Mouse (Mus musculus) hindbrain, embryonic 16.5 days (tissue): ENCODE results near the gene Sh2d7. TPM values are rescaled to one million over a fixed set of nuclear protein-coding genes. Genes with fewer than 3 reads are reported as not detected.

Source experiments
- ATAC-seq: fragments of 200-750 bp; cut with Nextera tagmentation; 2 replicates; pipeline ENCODE4 v1.8.0; 2017; ENCODE audit warnings: moderate TSS enrichment, moderate library complexity
- H3K27ac ChIP-seq: fragments of 300-500 bp; sonication (generic); 2 replicates; pipeline ENCODE4 v1.5.1; 2014; ENCODE audit warnings: low read depth, mild to moderate bottlenecking, control low read depth, low read length, moderate library complexity
- H3K27me3 ChIP-seq: fragments of 300-500 bp; sonication (generic); replicated peaks from 2 replicates; pipeline ENCODE4 v1.6.1; 2014; ENCODE audit warnings: low read length; ENCODE audit not compliant: control insufficient read depth, insufficient read depth
- H3K36me3 ChIP-seq: fragments of 300-500 bp; sonication (generic); 2 replicates; pipeline ENCODE4 v1.6.1; 2014; ENCODE audit warnings: mild to moderate bottlenecking, low read length, moderate library complexity, mixed read lengths; ENCODE audit not compliant: control insufficient read depth, insufficient read depth
- H3K4me1 ChIP-seq: fragments of 300-500 bp; sonication (generic); 2 replicates; pipeline ENCODE4 v1.6.1; 2014; ENCODE audit warnings: low read depth, low read length; ENCODE audit not compliant: control insufficient read depth, insufficient read depth
- H3K4me2 ChIP-seq: fragments of 300-500 bp; sonication (generic); 2 replicates; pipeline ENCODE4 v1.6.1; 2014; ENCODE audit warnings: mild to moderate bottlenecking, low read length, control low read depth, moderate library complexity
- H3K4me3 ChIP-seq: fragments of 300-500 bp; sonication (generic); 2 replicates; pipeline ENCODE4 v1.5.1; 2014; ENCODE audit warnings: mild to moderate bottlenecking, low read length, control low read depth, moderate library complexity
- H3K9ac ChIP-seq: fragments of 300-500 bp; sonication (generic); 2 replicates; pipeline ENCODE4 v1.6.1; 2014; ENCODE audit warnings: low read depth, mild to moderate bottlenecking, control low read depth, low read length, moderate library complexity
- H3K9me3 ChIP-seq: fragments of 300-500 bp; sonication (generic); 2 replicates; pipeline ENCODE4 v1.6.1; 2014; ENCODE audit warnings: mild to moderate bottlenecking, low read length, moderate library complexity; ENCODE audit not compliant: control insufficient read depth
- WGBS: fragments of 180-500 bp; shearing (Covaris S2); extraction: QIAGEN DNeasy Blood & Tissue Kit; methylation state at CpG from one replicate; pipeline ENCODE4 v1.1.7; 2014; 5-methylcytosine and 5-hydroxymethylcytosine counted together
- polyA plus RNA-seq: library from polyadenylated mRNA; unstranded; fragments of >200 nt; fragmentation: Nextera tagmentation; extraction: Ambion mirVana; gene quantifications from 2 replicates; pipeline ENCODE4 v1.2.1, GENCODE M21; 2015

The Sh2d7 gene
- polyA plus RNA-seq, 1 experiment from 2014 or later = 0.05 TPM

GRCm38 (mm10) chr9:54537030-54537429, 1.8 kb upstream of the Sh2d7 start:
- Histone ChIP-seq H3K36me3 (no peaks in the 10 kb centered on the region), H3K4me2 (no peak overlapping the region), H3K4me3 (no peak overlapping the region), H3K9ac (no peak overlapping the region), H3K27ac (no peak overlapping the region), H3K27me3 (no peaks in the 10 kb centered on the region), H3K9me3 (no peaks in the 10 kb centered on the region), H3K4me1 (peaks cover 9% of the 10 kb centered on the region; the same call in 1 of the 2 replicates)
- WGBS = 9% methylated on average over 4 of the region's 4 CpGs
- no peak for ATAC-seq

GRCm38 (mm10) chr9:54537480-54537879, 1.3 kb upstream of the Sh2d7 start:
- H3K4me1 ChIP-seq = peaks cover 9% of the 10 kb centered on the region; the same call in 1 of the 2 replicates
- no peak overlapping the region for H3K27ac ChIP-seq
- WGBS = 63% methylated on average over 3 of the region's 3 CpGs
- no peak overlapping the region for H3K9ac ChIP-seq
- H3K4me2 ChIP-seq = no peak overlapping the region
- no peaks in the 10 kb centered on the region for H3K27me3 ChIP-seq
- no peaks in the 10 kb centered on the region for H3K9me3 ChIP-seq
- ATAC-seq = no peak
- no peaks in the 10 kb centered on the region for H3K36me3 ChIP-seq
- H3K4me3 ChIP-seq = no peak overlapping the region

GRCm38 (mm10) chr9:54538244-54538643, 540 bp upstream of the Sh2d7 start:
- WGBS = 97% methylated on average over 3 of the region's 3 CpGs
- ATAC-seq = no peak
- H3K9me3 ChIP-seq = no peaks in the 10 kb centered on the region
- H3K27me3 ChIP-seq = no peaks in the 10 kb centered on the region
- no peak overlapping the region for H3K4me3 ChIP-seq
- H3K4me1 ChIP-seq = peaks cover 9% of the 10 kb centered on the region; the same call in 1 of the 2 replicates
- H3K27ac ChIP-seq = no peak overlapping the region
- H3K4me2 ChIP-seq = no peak overlapping the region
- H3K36me3 ChIP-seq = no peaks in the 10 kb centered on the region
- no peak overlapping the region for H3K9ac ChIP-seq

- no peak for ATAC-seq
Measured at GRCm38 (mm10) chr9:54540801-54541200, 2.0 kb downstream of the Sh2d7 start.

GRCm38 (mm10) chr9:54544212-54544953, 5.6 kb downstream of the Sh2d7 start:
- no peaks in the 10 kb centered on the region for H3K4me1 ChIP-seq
- H3K4me3 ChIP-seq = no peak overlapping the region
- H3K9ac ChIP-seq = no peak overlapping the region
- no peaks in the 10 kb centered on the region for H3K9me3 ChIP-seq
- 0 out of 2 replicates have a peak, but pooled peaks cover 2% of the 10 kb centered on the region for H3K36me3 ChIP-seq
- H3K27ac ChIP-seq = no peak overlapping the region
- no peak for ATAC-seq
- H3K4me2 ChIP-seq = no peak overlapping the region
- H3K27me3 ChIP-seq = no peaks in the 10 kb centered on the region
- WGBS = 84% methylated on average over 9 of the region's 9 CpGs

More at GRCm38 (mm10) chr9:54540801-54541200, 2.0 kb downstream of the Sh2d7 start:
- Histone ChIP-seq H3K4me2 (no peak overlapping the region), H3K27me3 (no peaks in the 10 kb centered on the region), H3K4me3 (no peak overlapping the region), H3K9ac (no peak overlapping the region), H3K4me1 (peaks cover 3% of the 10 kb centered on the region; the same call in 1 of the 2 replicates), H3K27ac (no peak overlapping the region), H3K9me3 (no peaks in the 10 kb centered on the region), H3K36me3 (0 out of 2 replicates have a peak, but pooled peaks cover 2% of the 10 kb centered on the region)
- WGBS = 81% methylated on average over 5 of the region's 5 CpGs

GRCm38 (mm10) chr9:54544954-54545315, 6.2 kb downstream of the Sh2d7 start:
- 0 out of 2 replicates have a peak, but pooled peaks cover 2% of the 10 kb centered on the region for H3K36me3 ChIP-seq
- H3K4me2 ChIP-seq = no peak overlapping the region
- no peak overlapping the region for H3K9ac ChIP-seq
- no peak overlapping the region for H3K27ac ChIP-seq
- H3K4me3 ChIP-seq = no peak overlapping the region
- H3K4me1 ChIP-seq = no peaks in the 10 kb centered on the region
- H3K27me3 ChIP-seq = no peaks in the 10 kb centered on the region
- no peak for ATAC-seq
- 88% methylated on average over 4 of the region's 4 CpGs for WGBS
- no peaks in the 10 kb centered on the region for H3K9me3 ChIP-seq

GRCm38 (mm10) chr9:54547536-54547935, 8.8 kb downstream of the Sh2d7 start:
- no peak for ATAC-seq
- Histone ChIP-seq H3K4me1 (no peaks in the 10 kb centered on the region), H3K4me3 (no peak overlapping the region), H3K9ac (no peak overlapping the region), H3K4me2 (no peak overlapping the region), H3K9me3 (no peaks in the 10 kb centered on the region), H3K27me3 (no peaks in the 10 kb centered on the region), H3K36me3 (0 out of 2 replicates have a peak, but pooled peaks cover 2% of the 10 kb centered on the region), H3K27ac (no peak overlapping the region)
- 21% methylated on average over 5 of the region's 5 CpGs for WGBS

- no peak overlapping the region for H3K4me3 ChIP-seq
- no peak for ATAC-seq
- H3K9me3 ChIP-seq = no peaks in the 10 kb centered on the region
- H3K4me2 ChIP-seq = no peak overlapping the region
- 0 out of 2 replicates have a peak, but pooled peaks cover 2% of the 10 kb centered on the region for H3K36me3 ChIP-seq
- H3K4me1 ChIP-seq = no peaks in the 10 kb centered on the region
- H3K27me3 ChIP-seq = no peaks in the 10 kb centered on the region
- WGBS = 93% methylated on average over 6 of the region's 6 CpGs
- H3K9ac ChIP-seq = no peak overlapping the region
- no peak overlapping the region for H3K27ac ChIP-seq
Measured at GRCm38 (mm10) chr9:54549433-54549832, 10.6 kb downstream of the Sh2d7 start.

GRCm38 (mm10) chr9:54552409-54552808, 13.6 kb downstream of the Sh2d7 start:
- no peaks in the 10 kb centered on the region for H3K4me1 ChIP-seq
- no peaks in the 10 kb centered on the region for H3K9me3 ChIP-seq
- H3K36me3 ChIP-seq = no peaks in the 10 kb centered on the region
- no peak overlapping the region for H3K9ac ChIP-seq
- H3K4me3 ChIP-seq = no peak overlapping the region
- no peak for ATAC-seq
- H3K4me2 ChIP-seq = no peak overlapping the region
- no peak overlapping the region for H3K27ac ChIP-seq
- 35% methylated on average over 5 of the region's 5 CpGs for WGBS
- H3K27me3 ChIP-seq = no peaks in the 10 kb centered on the region
